Mouse (Mus musculus): ENCODE results near the gene Top1. TPM values are rescaled to one million over a fixed set of nuclear protein-coding genes. Genes with fewer than 3 reads are reported as not detected.

Top1 gene
- polyA plus RNA-seq, 1 experiment from 2014 or later = 68.2 TPM

- DNase-seq (ENCODE audit: low spot score) = no peak
Measured at GRCm38 (mm10) chr2:160718811-160719210, 73.1 kb downstream of the Top1 start.

GRCm38 (mm10) chr2:160722714-160723113 lies 77.0 kb downstream of the Top1 start:
- DNase-seq (ENCODE audit: low spot score) = no peak

DNA sequence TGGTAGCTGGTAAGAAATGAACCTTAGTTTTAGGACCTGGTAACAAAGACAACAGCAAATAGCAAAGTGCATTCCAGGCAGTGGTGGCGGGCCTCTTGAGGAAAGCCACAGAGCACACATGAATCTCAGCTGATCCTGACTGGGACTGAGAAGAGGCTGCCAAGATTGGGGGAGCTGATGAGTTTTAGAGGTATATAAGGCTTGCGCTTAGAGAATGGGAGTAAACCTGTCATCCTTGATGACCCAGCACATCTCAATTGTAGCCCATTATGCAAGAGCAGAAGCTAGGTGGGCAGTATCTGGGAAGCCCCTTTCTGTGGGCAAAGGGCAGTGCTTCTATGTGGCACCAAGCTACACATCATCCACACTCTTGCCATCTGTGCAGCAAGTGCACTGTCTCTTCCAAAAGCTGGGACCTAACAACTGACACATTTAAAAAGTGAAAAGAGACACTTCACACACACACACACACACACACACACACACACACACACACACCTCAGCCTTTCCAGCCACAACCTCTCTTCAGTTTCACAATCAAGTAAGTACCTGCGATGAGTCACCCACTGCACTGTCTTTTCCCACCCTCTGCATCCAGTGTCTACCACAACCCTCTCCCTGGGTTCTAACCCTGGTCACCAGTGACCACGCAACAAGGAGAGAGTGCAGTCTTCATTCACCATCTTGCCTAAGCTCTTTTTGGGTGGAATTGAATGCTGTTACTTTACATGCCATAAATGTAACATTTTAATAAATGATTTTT lies 78.1 kb downstream of the Top1 start:
- DNase-seq (ENCODE audit: low spot score) = no peak

DNA sequence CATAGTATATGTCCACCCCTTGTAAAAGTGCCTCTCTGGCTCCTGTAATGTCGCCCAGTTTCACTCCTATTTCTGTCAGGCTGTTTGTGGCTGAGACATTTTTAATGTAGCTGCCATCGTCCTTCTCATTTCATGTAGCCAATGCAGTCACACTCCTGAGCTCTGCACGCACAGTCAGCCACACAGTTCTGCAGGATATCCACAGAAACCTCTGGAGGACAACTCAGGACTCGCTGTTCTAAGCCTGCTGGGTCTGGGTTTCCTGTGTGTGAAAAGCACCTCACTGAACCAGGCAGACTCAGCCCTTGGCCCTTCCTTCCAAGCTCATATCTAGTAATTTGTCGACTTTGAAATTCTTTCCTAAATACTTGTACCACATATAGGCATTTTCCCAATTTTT lies 78.8 kb downstream of the Top1 start:
- DNase-seq (ENCODE audit: low spot score) = no peak

DNA sequence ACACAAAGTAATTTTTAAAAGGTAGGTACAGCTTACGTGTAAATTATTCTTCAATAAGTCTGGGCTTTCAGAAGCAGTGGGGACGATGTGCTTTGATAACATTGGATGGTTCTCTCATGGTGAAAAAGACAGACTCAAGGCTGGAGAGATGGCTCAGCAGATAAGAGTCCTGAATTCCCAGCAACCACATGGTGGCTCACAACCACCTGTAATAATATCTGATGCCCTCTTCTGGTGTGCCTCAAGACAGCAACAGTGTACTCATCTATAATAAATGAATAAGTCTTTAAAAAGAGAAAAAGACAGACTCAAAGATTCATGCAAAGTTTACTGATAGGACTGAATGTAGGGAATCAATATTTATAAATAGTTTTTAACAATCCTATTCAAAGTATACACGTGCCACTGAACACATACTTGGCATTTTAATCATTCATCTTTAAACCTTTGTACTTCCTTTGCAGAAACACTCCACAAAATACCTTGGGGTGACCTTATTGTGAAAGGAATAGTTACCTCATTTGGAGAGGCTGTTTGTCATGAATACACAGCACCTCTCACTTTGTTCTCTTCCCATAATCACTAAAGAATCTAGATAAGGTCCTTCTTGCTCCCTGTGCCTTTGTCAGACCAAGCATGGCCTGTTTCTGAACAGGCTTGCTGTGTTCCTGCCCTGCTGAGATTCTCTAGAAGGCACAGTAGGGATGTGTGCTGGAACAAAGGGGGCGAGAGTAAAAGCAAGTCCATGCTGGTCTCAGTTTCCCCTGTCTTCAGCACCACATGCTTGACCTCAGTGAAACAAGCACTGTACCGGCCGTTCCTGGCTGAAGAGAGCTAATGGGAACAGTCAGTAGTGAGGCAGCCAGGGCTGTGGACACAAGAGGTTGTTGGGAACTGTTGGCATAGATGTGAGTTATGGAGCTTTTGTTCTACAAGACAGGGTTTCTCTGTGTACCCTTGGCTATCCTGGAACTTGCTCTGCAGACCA lies 80.5 kb downstream of the Top1 start:
- DNase-seq (ENCODE audit: low spot score) = no peak

GRCm38 (mm10) chr2:160728972-160729371 lies 83.3 kb downstream of the Top1 start:
- DNase-seq (ENCODE audit: low spot score) = no peak

GRCm38 (mm10) chr2:160729436-160729835 lies 83.7 kb downstream of the Top1 start:
- DNase-seq (ENCODE audit: low spot score) = no peak

- no peak for DNase-seq (ENCODE audit: low spot score)
Measured at GRCm38 (mm10) chr2:160729851-160730796, 84.4 kb downstream of the Top1 start.

- DNase-seq (ENCODE audit: low spot score) = no peak
Measured at GRCm38 (mm10) chr2:160730797-160731116, 85.1 kb downstream of the Top1 start.

GRCm38 (mm10) chr2:160731117-160731838 lies 85.6 kb downstream of the Top1 start, which contains the start of gene Plcg1:
TSS of gene Plcg1 (plus strand) at chr2:160731300.
- peak; percentile 96 for DNase-seq (ENCODE audit: low spot score)

DNA sequence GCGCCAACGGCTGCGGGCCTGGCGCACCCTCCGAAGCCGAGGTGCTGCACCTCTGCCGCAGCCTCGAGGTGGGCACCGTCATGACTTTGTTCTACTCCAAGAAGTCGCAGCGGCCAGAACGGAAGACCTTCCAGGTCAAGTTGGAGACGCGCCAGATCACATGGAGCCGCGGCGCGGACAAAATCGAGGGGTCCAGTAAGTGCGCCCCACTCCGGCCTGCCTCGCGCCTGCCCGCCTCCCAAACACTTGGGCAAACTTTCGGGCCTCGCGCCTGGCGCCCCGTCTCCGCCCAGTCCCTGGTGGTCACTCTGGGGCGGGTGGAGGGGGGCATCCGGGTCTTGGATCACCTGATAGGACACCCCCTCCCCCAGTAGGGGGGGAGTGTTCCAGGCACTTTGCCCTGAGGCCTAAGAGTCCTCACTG lies 86.2 kb downstream of the Top1 start:
- no peak for DNase-seq (ENCODE audit: low spot score)

- no peak for DNase-seq (ENCODE audit: low spot score)
Measured at GRCm38 (mm10) chr2:160732420-160732995, 86.8 kb downstream of the Top1 start.

GRCm38 (mm10) chr2:160733131-160733531 lies 87.4 kb downstream of the Top1 start:
- peak; percentile 81 for DNase-seq (ENCODE audit: low spot score)

GRCm38 (mm10) chr2:160734331-160734730 lies 88.6 kb downstream of the Top1 start:
- DNase-seq (ENCODE audit: low spot score) = peak; percentile 67

DNA sequence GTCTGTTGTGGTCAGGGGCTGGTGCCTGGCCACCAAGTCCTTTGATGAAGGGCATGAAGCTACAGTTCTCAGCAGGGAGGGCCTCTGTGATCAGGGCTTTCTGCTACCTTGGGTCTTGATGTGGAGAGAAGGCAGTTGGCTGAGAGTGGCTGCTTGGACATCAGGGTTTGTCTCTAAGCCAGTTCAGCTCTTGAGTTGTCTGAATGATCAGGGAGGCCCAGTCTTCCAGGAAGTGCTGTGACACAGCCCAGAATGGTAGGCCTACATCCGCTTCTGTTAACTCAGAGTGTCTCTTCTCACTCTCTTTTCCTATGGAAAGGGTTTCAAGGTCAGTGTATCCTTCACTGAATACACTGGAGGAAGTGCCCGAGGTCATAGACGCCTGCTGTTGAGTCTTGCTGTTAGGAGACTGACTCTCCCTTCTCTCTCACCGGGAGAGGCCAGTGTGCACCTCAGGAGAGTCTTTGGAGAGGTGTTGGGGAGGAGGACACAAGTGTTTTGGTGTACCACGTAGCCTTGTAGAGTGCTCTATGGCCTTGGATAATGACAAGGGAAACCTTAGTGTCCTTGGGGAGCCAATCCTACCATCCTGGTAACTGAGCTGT lies 90.1 kb downstream of the Top1 start:
- DNase-seq (ENCODE audit: low spot score) = no peak

GRCm38 (mm10) chr2:160736466-160736865 lies 90.8 kb downstream of the Top1 start:
- DNase-seq (ENCODE audit: low spot score) = no peak

- DNase-seq (ENCODE audit: low spot score) = no peak
Measured at GRCm38 (mm10) chr2:160738354-160738753, 92.7 kb downstream of the Top1 start.

- DNase-seq (ENCODE audit: low spot score) = no peak
Measured at GRCm38 (mm10) chr2:160739647-160740356, 94.1 kb downstream of the Top1 start.
